Mouse (Mus musculus) midbrain, embryonic 12.5 days (tissue): Measurements from ENCODE around the gene Mtmr12. TPM values are rescaled to one million over a fixed set of nuclear protein-coding genes. Genes with fewer than 3 reads are reported as not detected.
"Not testable (repeated sequence)": the region's sequence is repeated elsewhere in the genome, so short reads cannot be mapped to it uniquely, and the experiment has no call there.

Experiments
- ATAC-seq: fragments of 200-750 bp; cut with Nextera tagmentation; 2 replicates; pipeline ENCODE4 v1.8.0; 2017; ENCODE audit warnings: low read depth, moderate TSS enrichment, moderate library complexity; ENCODE audit not compliant: low FRiP score
- H3K27ac ChIP-seq: fragments of 300-500 bp; sonication (generic); replicated peaks from 2 replicates; pipeline ENCODE4 v1.5.1; 2016; ENCODE audit warnings: mild to moderate bottlenecking
- H3K27me3 ChIP-seq: fragments of 300-500 bp; sonication (generic); 2 replicates; pipeline ENCODE4 v1.6.1; 2016; ENCODE audit warnings: mild to moderate bottlenecking
- H3K36me3 ChIP-seq: fragments of 300-500 bp; sonication (generic); 2 replicates; pipeline ENCODE4 v1.6.1; 2016
- H3K4me1 ChIP-seq: fragments of 300-500 bp; sonication (generic); 2 replicates; pipeline ENCODE4 v1.6.1; 2016
- H3K4me2 ChIP-seq: fragments of 300-500 bp; sonication (generic); replicated peaks from 2 replicates; pipeline ENCODE4 v1.6.1; 2016; ENCODE audit warnings: mild to moderate bottlenecking, moderate library complexity
- H3K4me3 ChIP-seq: fragments of 300-500 bp; sonication (generic); 2 replicates; pipeline ENCODE4 v1.5.1; 2016; ENCODE audit warnings: mild to moderate bottlenecking
- H3K9ac ChIP-seq: fragments of 300-500 bp; sonication (generic); replicated peaks from 2 replicates; pipeline ENCODE4 v1.6.1; 2016; ENCODE audit warnings: mild to moderate bottlenecking, moderate library complexity
- H3K9me3 ChIP-seq: fragments of 300-500 bp; sonication (generic); 2 replicates; pipeline ENCODE4 v1.6.1; 2016; ENCODE audit warnings: mild to moderate bottlenecking
- WGBS: fragments of 180-500 bp; shearing (Covaris S2); methylation state at CpG from one replicate; pipeline ENCODE4 v1.1.7; 2016; 5-methylcytosine and 5-hydroxymethylcytosine counted together
- polyA plus RNA-seq: library from polyadenylated mRNA; unstranded; fragments of >200 nt; fragmentation: Nextera tagmentation; extraction: Ambion mirVana; gene quantifications from 2 replicates; pipeline ENCODE4 v1.2.1, GENCODE M21; 2016

The Mtmr12 gene
- polyA plus RNA-seq, 1 experiment from 2014 or later: 18.3 TPM

GRCm38 (mm10) chr15:12216119-12216518 is 11.3 kb downstream of the Mtmr12 start:
- Histone ChIP-seq H3K27ac (no peak overlapping the region), H3K4me2 (no peak overlapping the region), H3K9ac (no peak overlapping the region), H3K27me3 (no peaks in the 10 kb centered on the region), H3K9me3 (no peaks in the 10 kb centered on the region), H3K4me1 (peaks cover 19% of the 10 kb centered on the region), H3K36me3 (no peaks in the 10 kb centered on the region), H3K4me3 (no peak overlapping the region)
- ATAC-seq: no peak
- WGBS: 97% methylated on average over 8 of the region's 8 CpGs

GRCm38 (mm10) chr15:12216798-12217197 is 12.0 kb downstream of the Mtmr12 start:
- H3K36me3 ChIP-seq: no peaks in the 10 kb centered on the region
- H3K27ac ChIP-seq: no peak overlapping the region
- peaks cover 24% of the 10 kb centered on the region for H3K4me1 ChIP-seq
- H3K27me3 ChIP-seq: no peaks in the 10 kb centered on the region
- no peaks in the 10 kb centered on the region for H3K9me3 ChIP-seq
- no peak overlapping the region for H3K4me2 ChIP-seq
- no peak overlapping the region for H3K9ac ChIP-seq
- WGBS: 85% methylated on average over 13 of the region's 13 CpGs
- ATAC-seq: no peak
- no peak overlapping the region for H3K4me3 ChIP-seq

GRCm38 (mm10) chr15:12217332-12217731 is 12.5 kb downstream of the Mtmr12 start:
- not testable (repeated sequence) for H3K9ac ChIP-seq, H3K36me3 ChIP-seq, H3K27ac ChIP-seq, H3K4me3 ChIP-seq, H3K9me3 ChIP-seq, H3K27me3 ChIP-seq, H3K4me2 ChIP-seq, ATAC-seq
- peaks cover 29% of the 10 kb centered on the region for H3K4me1 ChIP-seq
- 95% methylated on average over 3 of the region's 3 CpGs for WGBS

- Histone ChIP-seq H3K36me3 (no peaks in the 10 kb centered on the region), H3K9me3 (no peaks in the 10 kb centered on the region), H3K27me3 (no peaks in the 10 kb centered on the region), H3K4me1 (peaks cover 34% of the 10 kb centered on the region), H3K4me3 (no peak overlapping the region), H3K27ac (peak overlapping the region; percentile 22; the same call in 1 of the 2 replicates), H3K9ac (no peak overlapping the region), H3K4me2 (no peak overlapping the region)
- ATAC-seq: peak; percentile 56
- 50% methylated on average over 5 of the region's 5 CpGs for WGBS
These were observed 13.0 kb downstream of the Mtmr12 start for GRCm38 (mm10) chr15:12217849-12218248.

GRCm38 (mm10) chr15:12218583-12219382 is 14.0 kb downstream of the Mtmr12 start:
- H3K4me1 ChIP-seq: peaks cover 41% of the 10 kb centered on the region
- H3K9me3 ChIP-seq: no peaks in the 10 kb centered on the region
- no peak overlapping the region for H3K4me3 ChIP-seq
- H3K9ac ChIP-seq: no peak overlapping the region
- no peak overlapping the region for H3K27ac ChIP-seq
- no peak for ATAC-seq
- H3K4me2 ChIP-seq: no peak overlapping the region
- WGBS: 93% methylated on average over 11 of the region's 11 CpGs
- no peaks in the 10 kb centered on the region for H3K27me3 ChIP-seq
- H3K36me3 ChIP-seq: no peaks in the 10 kb centered on the region

GRCm38 (mm10) chr15:12221131-12221530 is 16.3 kb downstream of the Mtmr12 start:
- ATAC-seq: no peak

GRCm38 (mm10) chr15:12222564-12223302 is 17.9 kb downstream of the Mtmr12 start:
- WGBS: 15% methylated on average over 8 of the region's 8 CpGs
- Histone ChIP-seq H3K36me3 (no peaks in the 10 kb centered on the region), H3K4me2 (peak overlapping the region; percentile 22), H3K4me1 (peaks cover 30% of the 10 kb centered on the region), H3K27me3 (no peaks in the 10 kb centered on the region), H3K4me3 (no peak overlapping the region), H3K9me3 (no peaks in the 10 kb centered on the region), H3K27ac (peak overlapping the region; percentile 63), H3K9ac (no peak overlapping the region)
- ATAC-seq: peak; percentile 77

More at GRCm38 (mm10) chr15:12221131-12221530, 16.3 kb downstream of the Mtmr12 start:
- Histone ChIP-seq H3K4me3 (no peak overlapping the region), H3K27ac (no peak overlapping the region), H3K9ac (no peak overlapping the region), H3K27me3 (no peaks in the 10 kb centered on the region), H3K36me3 (no peaks in the 10 kb centered on the region), H3K9me3 (no peaks in the 10 kb centered on the region), H3K4me1 (peaks cover 34% of the 10 kb centered on the region), H3K4me2 (no peak overlapping the region)
- 85% methylated on average over 13 of the region's 13 CpGs for WGBS

GRCm38 (mm10) chr15:12223393-12223792 is 18.6 kb downstream of the Mtmr12 start:
- H3K4me1 ChIP-seq: peaks cover 27% of the 10 kb centered on the region
- H3K4me3 ChIP-seq: no peak overlapping the region
- H3K9me3 ChIP-seq: no peaks in the 10 kb centered on the region
- 0 out of 2 replicates have a peak, but pooled peaks have one; percentile 10 for ATAC-seq
- H3K27me3 ChIP-seq: no peaks in the 10 kb centered on the region
- 66% methylated on average over 6 of the region's 6 CpGs for WGBS
- no peak overlapping the region for H3K4me2 ChIP-seq
- H3K36me3 ChIP-seq: no peaks in the 10 kb centered on the region
- 0 out of 2 replicates have a peak overlapping the region, but pooled peaks have one; percentile 15 for H3K27ac ChIP-seq
- no peak overlapping the region for H3K9ac ChIP-seq

- WGBS: 97% methylated on average over 2 of the region's 2 CpGs
- H3K9ac ChIP-seq: no peak overlapping the region
- no peaks in the 10 kb centered on the region for H3K27me3 ChIP-seq
- no peaks in the 10 kb centered on the region for H3K36me3 ChIP-seq
- H3K4me3 ChIP-seq: no peak overlapping the region
- H3K27ac ChIP-seq: no peak overlapping the region
- no peak overlapping the region for H3K4me2 ChIP-seq
- ATAC-seq: no peak
- peaks cover 27% of the 10 kb centered on the region for H3K4me1 ChIP-seq
- no peaks in the 10 kb centered on the region for H3K9me3 ChIP-seq
These were observed 19.4 kb downstream of the Mtmr12 start for GRCm38 (mm10) chr15:12224239-12224638.

- no peaks in the 10 kb centered on the region for H3K36me3 ChIP-seq
- no peak overlapping the region for H3K9ac ChIP-seq
- no peak overlapping the region for H3K4me2 ChIP-seq
- no peaks in the 10 kb centered on the region for H3K9me3 ChIP-seq
- ATAC-seq: no peak
- peaks cover 27% of the 10 kb centered on the region for H3K4me1 ChIP-seq
- no peaks in the 10 kb centered on the region for H3K27me3 ChIP-seq
- no peak overlapping the region for H3K4me3 ChIP-seq
- H3K27ac ChIP-seq: no peak overlapping the region
- 56% methylated on average over 4 of the region's 4 CpGs for whole genome bisulfite sequencing
These were observed 20.2 kb downstream of the Mtmr12 start for GRCm38 (mm10) chr15:12225062-12225461.

GRCm38 (mm10) chr15:12226908-12227307 is 22.1 kb downstream of the Mtmr12 start:
- H3K27me3 ChIP-seq: no peaks in the 10 kb centered on the region
- no peak overlapping the region for H3K27ac ChIP-seq
- H3K4me2 ChIP-seq: no peak overlapping the region
- H3K9ac ChIP-seq: no peak overlapping the region
- 96% methylated on average over 15 of the region's 15 CpGs for WGBS
- no peak overlapping the region for H3K4me3 ChIP-seq
- ATAC-seq: no peak
- no peaks in the 10 kb centered on the region for H3K9me3 ChIP-seq
- peaks cover 16% of the 10 kb centered on the region for H3K4me1 ChIP-seq
- H3K36me3 ChIP-seq: 0 out of 2 replicates have a peak, but pooled peaks cover 5% of the 10 kb centered on the region

- Histone ChIP-seq H3K27ac (no peak overlapping the region), H3K9me3 (no peaks in the 10 kb centered on the region), H3K4me2 (no peak overlapping the region), H3K27me3 (no peaks in the 10 kb centered on the region), H3K4me3 (no peak overlapping the region), H3K4me1 (peaks cover 12% of the 10 kb centered on the region), H3K36me3 (peaks cover 10% of the 10 kb centered on the region; the same call in 1 of the 2 replicates), H3K9ac (no peak overlapping the region)
- no peak for ATAC-seq
- WGBS: 88% methylated on average over 4 of the region's 4 CpGs
These were observed 22.5 kb downstream of the Mtmr12 start for GRCm38 (mm10) chr15:12227355-12227754.
